Mouse (Mus musculus) MEL (cell line): Measurements from ENCODE around the gene Btg2. TPM values are rescaled to one million over a fixed set of nuclear protein-coding genes. Genes with fewer than 3 reads are reported as not detected.

ENCODE experiments used
- DNase-seq: peaks from one replicate; pipeline ENCODE4 v3.0.0; 2011; ENCODE audit warnings: low read depth, low spot score
- H3K27ac ChIP-seq: 2 replicates; pipeline ENCODE4 v1.5.1; 2012; ENCODE audit warnings: low read depth, mild to moderate bottlenecking, control low read depth, low read length, moderate library complexity; ENCODE audit not compliant: control insufficient read depth
- H3K27me3 ChIP-seq, 2 experiments: fragments of 150-350 bp in 1 of 2; sonication (generic) in 1 of 2; 2 replicates each; pipeline ENCODE4 v1.6.1; 2012; ENCODE audit warnings: low read length in 2 of 2, mild to moderate bottlenecking in 2 of 2, improper control_type of control experiment in 1 of 2, moderate library complexity in 1 of 2; ENCODE audit not compliant: insufficient read depth in 2 of 2, control insufficient read depth in 1 of 2
- H3K36me3 ChIP-seq, 2 experiments: 2 replicates each; pipeline ENCODE4 v1.6.1; 2012 to 2014; ENCODE audit warnings: low read length in 2 of 2, improper control_type of control experiment in 1 of 2, inconsistent platforms in 1 of 2, mild to moderate bottlenecking in 1 of 2; ENCODE audit not compliant: insufficient read depth in 2 of 2, control insufficient read depth in 1 of 2
- H3K4me1 ChIP-seq, 2 experiments: fragments of 150-350 bp in 1 of 2; sonication (generic) in 1 of 2; 2 replicates each; pipeline ENCODE4 v1.6.1; 2012; ENCODE audit warnings: low read length in 2 of 2, improper control_type of control experiment in 1 of 2, mild to moderate bottlenecking in 1 of 2; ENCODE audit not compliant: insufficient read depth in 2 of 2, control insufficient read depth in 1 of 2
- H3K4me3 ChIP-seq, 2 experiments: fragments of 150-350 bp in 1 of 2; sonication (generic) in 1 of 2; 2 replicates each; pipeline ENCODE4 v1.5.1; 2012; ENCODE audit warnings: low read depth in 2 of 2, low read length in 2 of 2, mild to moderate bottlenecking in 2 of 2, moderate library complexity in 2 of 2, control low read depth in 1 of 2, improper control_type of control experiment in 1 of 2; ENCODE audit not compliant: control insufficient read depth in 1 of 2, insufficient read depth in 1 of 2
- H3K79me2 ChIP-seq: 2 replicates; pipeline ENCODE4 v1.6.1; 2012; ENCODE audit warnings: mild to moderate bottlenecking, low read length, moderate library complexity; ENCODE audit not compliant: control insufficient read depth, poor library complexity, insufficient read depth
- H3K9ac ChIP-seq: 2 replicates; pipeline ENCODE4 v1.6.1; 2012; ENCODE audit warnings: low read depth, mild to moderate bottlenecking, control low read depth, low read length, moderate library complexity; ENCODE audit not compliant: control insufficient read depth, poor library complexity, severe bottlenecking
- H3K9me3 ChIP-seq: fragments of 150-350 bp; sonication (generic); replicated peaks from 2 replicates; pipeline ENCODE4 v1.6.1; 2012; ENCODE audit warnings: mild to moderate bottlenecking, low read length, improper control_type of control experiment, moderate library complexity; ENCODE audit not compliant: insufficient read depth
- CHD2 ChIP-seq: IDR thresholded peaks from 2 replicates; pipeline ENCODE4 v1.6.1; 2011; ENCODE audit warnings: low read length, improper control_type of control experiment
- CTCF ChIP-seq, 3 experiments: IDR thresholded peaks in 2 of 3; conservative IDR thresholded peaks in 1 of 3; 2 replicates each; pipeline ENCODE4 v1.5.1; 2011 to 2012; ENCODE audit warnings: low read length in 3 of 3, low read depth in 2 of 3, mild to moderate bottlenecking in 2 of 3, improper control_type of control experiment in 1 of 3, inconsistent platforms in 1 of 3, mixed read lengths in 1 of 3, moderate library complexity in 1 of 3; ENCODE audit not compliant: control insufficient read depth in 1 of 3, insufficient read depth in 1 of 3, poor library complexity in 1 of 3, severe bottlenecking in 1 of 3
- EP300 ChIP-seq, 2 experiments: IDR thresholded peaks; 2 replicates each; pipeline ENCODE4 v1.6.1; 2011; ENCODE audit warnings: improper control_type of control experiment in 2 of 2, low read length in 2 of 2, low read depth in 1 of 2, mild to moderate bottlenecking in 1 of 2
- ETS1 ChIP-seq: IDR thresholded peaks from 2 replicates; pipeline ENCODE4 v1.6.1; 2012; ENCODE audit warnings: low read depth, mild to moderate bottlenecking, inconsistent platforms, low read length, improper control_type of control experiment, moderate library complexity
- MAFK ChIP-seq: IDR thresholded peaks from 2 replicates; pipeline ENCODE4 v1.6.1; 2011; ENCODE audit warnings: low read depth, mild to moderate bottlenecking, low read length, improper control_type of control experiment, borderline replicate concordance
- MAX ChIP-seq: IDR thresholded peaks from 2 replicates; pipeline ENCODE4 v1.6.1; 2011; ENCODE audit warnings: low read length, improper control_type of control experiment
- MAZ ChIP-seq: IDR thresholded peaks from 2 replicates; pipeline ENCODE4 v1.6.1; 2012; ENCODE audit warnings: low read depth, mild to moderate bottlenecking, inconsistent platforms, low read length, improper control_type of control experiment
- MXI1 ChIP-seq: IDR thresholded peaks from 2 replicates; pipeline ENCODE4 v1.6.1; 2011; ENCODE audit warnings: mild to moderate bottlenecking, low read depth, low read length, improper control_type of control experiment
- MYC ChIP-seq: IDR thresholded peaks from 2 replicates; pipeline ENCODE4 v1.6.1; 2011; ENCODE audit warnings: low read depth, mild to moderate bottlenecking, low read length, improper control_type of control experiment, moderate library complexity
- POLR2A ChIP-seq, 2 experiments: IDR thresholded peaks; 2 replicates each; pipeline ENCODE4 v1.6.1; 2011 to 2012; ENCODE audit warnings: low read length in 2 of 2, mild to moderate bottlenecking in 2 of 2, control low read depth in 1 of 2, improper control_type of control experiment in 1 of 2, low read depth in 1 of 2, moderate library complexity in 1 of 2; ENCODE audit not compliant: control insufficient read depth in 1 of 2, insufficient read depth in 1 of 2, poor library complexity in 1 of 2
- POLR2AphosphoS2 ChIP-seq: IDR thresholded peaks from 2 replicates; pipeline ENCODE4 v1.6.1; 2011; ENCODE audit warnings: low read length, improper control_type of control experiment
- RAD21 ChIP-seq: IDR thresholded peaks from 2 replicates; pipeline ENCODE4 v1.6.1; 2011; ENCODE audit warnings: mild to moderate bottlenecking, low read depth, low read length, improper control_type of control experiment
- TAL1 ChIP-seq: IDR thresholded peaks from 2 replicates; pipeline ENCODE4 v1.6.1; 2012; ENCODE audit warnings: mild to moderate bottlenecking, inconsistent platforms, low read length, moderate library complexity, mixed read lengths
- TBP ChIP-seq: IDR thresholded peaks from 2 replicates; pipeline ENCODE4 v1.8.0; 2011; ENCODE audit warnings: low read depth, low read length, improper control_type of control experiment
- UBTF ChIP-seq: IDR thresholded peaks from 2 replicates; pipeline ENCODE4 v1.6.1; 2012; ENCODE audit warnings: low read depth, mild to moderate bottlenecking, inconsistent platforms, low read length, improper control_type of control experiment, moderate library complexity, borderline replicate concordance; ENCODE audit not compliant: insufficient read depth
- USF1 ChIP-seq: IDR thresholded peaks from 2 replicates; pipeline ENCODE4 v1.6.1; 2014; ENCODE audit warnings: low read depth, mild to moderate bottlenecking, inconsistent platforms, low read length, improper control_type of control experiment, moderate library complexity
- USF2 ChIP-seq, 2 experiments: IDR thresholded peaks; 2 replicates each; pipeline ENCODE4 v1.6.1; 2011 to 2012; ENCODE audit warnings: improper control_type of control experiment in 2 of 2, low read length in 2 of 2, borderline replicate concordance in 1 of 2, inconsistent platforms in 1 of 2, low read depth in 1 of 2, mild to moderate bottlenecking in 1 of 2; ENCODE audit not compliant: insufficient read depth in 1 of 2
- ZC3H11A ChIP-seq: IDR thresholded peaks from 2 replicates; pipeline ENCODE4 v1.6.1; 2012; ENCODE audit warnings: low read depth, mild to moderate bottlenecking, inconsistent platforms, low read length, improper control_type of control experiment
- ZKSCAN1 ChIP-seq: IDR thresholded peaks from 2 replicates; pipeline ENCODE4 v1.6.1; 2012; ENCODE audit warnings: low read depth, mild to moderate bottlenecking, inconsistent platforms, low read length, improper control_type of control experiment, moderate library complexity
- ZMIZ1 ChIP-seq: IDR thresholded peaks from 2 replicates; pipeline ENCODE4 v1.6.1; 2012; ENCODE audit warnings: low read depth, mild to moderate bottlenecking, inconsistent platforms, low read length, improper control_type of control experiment, moderate library complexity
- polyA plus RNA-seq, 2 experiments: library from polyadenylated mRNA; stranded (reverse) in 1 of 2; unstranded in 1 of 2; fragments of >175 nt in 1 of 2; fragments of >200 nt in 1 of 2; gene quantifications; 2 replicates each; pipeline versions ENCODE4 v1.2.1 to v1.2.4; 2012; ENCODE audit warnings: low replicate concordance in 2 of 2, low read depth in 1 of 2; ENCODE audit not compliant: insufficient read length in 2 of 2, insufficient read depth in 1 of 2, missing spikeins in 1 of 2
- total RNA-seq: library from RNA; depleted of rRNA; stranded (reverse); fragments of 300-350 nt; gene quantifications from 2 replicates; pipeline ENCODE4 v1.2.3, GENCODE M21; 2012

The Btg2 gene
- total and polyA plus RNA-seq, 3 experiments: 2.1 to 3.6 TPM; not detected in 1

DNA sequence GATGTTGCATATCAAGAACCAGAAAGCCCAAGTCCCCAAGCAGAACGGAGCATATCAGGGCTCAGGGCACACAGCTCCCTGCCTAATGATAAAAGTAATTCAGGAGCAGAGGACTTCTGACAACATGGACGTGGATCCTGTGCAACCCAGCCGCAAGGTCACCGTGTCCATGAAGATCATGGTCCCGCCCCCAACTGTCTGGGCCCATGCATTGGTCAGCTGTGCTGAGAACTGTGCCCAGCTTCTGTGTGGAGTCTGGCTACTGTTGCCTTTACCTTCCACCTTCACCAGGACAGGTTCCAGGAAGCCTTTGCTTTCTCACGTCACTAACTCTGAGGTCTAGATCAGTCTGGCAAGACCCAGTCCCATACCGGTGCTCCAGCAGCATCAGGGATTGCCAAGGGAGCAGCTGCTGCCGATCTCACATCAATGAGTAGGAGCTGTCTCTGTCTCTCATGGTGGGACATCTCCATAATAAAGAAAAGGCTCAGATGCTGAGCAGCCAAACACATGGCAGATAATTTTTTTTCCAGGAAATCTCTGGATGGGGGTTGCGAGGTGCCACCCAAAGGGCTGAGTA, 23.2 kb downstream of the Btg2 start:
- peaks cover 11 to 15% of the 10 kb centered on the region in 2 experiments for H3K4me1 ChIP-seq
- DNase-seq: no peak
- no peak overlapping the region for H3K27ac ChIP-seq
- no peaks in the 10 kb centered on the region for H3K9me3 ChIP-seq
- H3K27me3 ChIP-seq: peaks cover 0 to 4% of the 10 kb centered on the region in 2 experiments; a peak in 2 of 4 replicates
- H3K4me3 ChIP-seq: no peak overlapping the region
- no peaks in the 10 kb centered on the region; the same call in 1 of the 2 replicates for H3K79me2 ChIP-seq
- H3K9ac ChIP-seq: no peak overlapping the region
- H3K36me3 ChIP-seq: peaks cover 0 to 9% of the 10 kb centered on the region in 2 experiments; a peak in 2 of 4 replicates
- no peak for TF ChIP-seq MAFK
- TF ChIP-seq ETS1: no peak
- TF ChIP-seq MYC: no peak
- TF ChIP-seq TBP: no peak
- TF ChIP-seq ZMIZ1: no peak
- no peak for TF ChIP-seq RAD21
- TF ChIP-seq POLR2A (IDR thresholded peaks at IDR 0.05; ENCODE audit: control insufficient read depth in 1 of 2, insufficient read depth in 1 of 2, low read depth in 1 of 2, low read length in 2 of 2, poor library complexity in 1 of 2): no peak
- no peak for TF ChIP-seq USF2 (IDR thresholded peaks at IDR 0.05; ENCODE audit: borderline replicate concordance in 1 of 2, insufficient read depth in 1 of 2, low read depth in 1 of 2, low read length in 2 of 2)
- no peak for TF ChIP-seq CHD2
- no peak for TF ChIP-seq UBTF
- no peak for TF ChIP-seq EP300 (IDR thresholded peaks at IDR 0.05; ENCODE audit: low read depth in 1 of 2, low read length in 2 of 2)
- TF ChIP-seq USF1: no peak
- no peak for TF ChIP-seq ZC3H11A
- TF ChIP-seq TAL1: no peak
- no peak for TF ChIP-seq MAX
- TF ChIP-seq POLR2AphosphoS2: no peak
- TF ChIP-seq MAZ: no peak
- TF ChIP-seq, all 39 proteins: peak for 0

DNA sequence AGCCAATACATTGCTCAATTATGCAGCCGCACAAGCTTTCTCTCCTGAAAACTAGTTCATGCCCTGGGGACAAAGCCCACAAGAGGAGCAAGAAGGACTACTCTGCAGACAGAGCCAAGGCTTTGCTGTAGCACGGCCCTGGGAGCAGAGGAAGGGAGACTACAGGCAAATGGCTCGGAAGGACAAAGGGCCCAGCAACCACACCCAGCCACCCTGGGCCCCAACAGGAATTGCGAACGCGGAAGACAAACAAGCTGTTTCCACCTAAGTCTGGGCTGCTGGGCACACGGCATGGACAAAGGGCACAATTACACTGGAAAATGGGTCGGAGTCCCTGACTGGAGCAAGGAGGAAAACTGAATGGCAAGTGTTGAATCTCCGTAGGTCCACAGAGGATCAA, 23.9 kb downstream of the Btg2 start:
- Histone ChIP-seq H3K27me3 (peaks cover 0 to 5% of the 10 kb centered on the region in 2 experiments; a peak in 2 of 4 replicates), H3K9me3 (no peaks in the 10 kb centered on the region), H3K27ac (no peak overlapping the region)
- TF ChIP-seq ZKSCAN1: no peak
- no peak for TF ChIP-seq CTCF (IDR thresholded peaks at IDR 0.05 in 2 of 3, conservative IDR thresholded peaks at IDR 0.05 in 1 of 3; ENCODE audit: control insufficient read depth in 1 of 3, insufficient read depth in 1 of 3, low read depth in 2 of 3, low read length in 3 of 3, poor library complexity in 1 of 3, severe bottlenecking in 1 of 3)
- TF ChIP-seq USF1: no peak
- no peak for TF ChIP-seq MXI1
- TF ChIP-seq, all 39 proteins: peak for 0
- Histone ChIP-seq H3K4me1 (peaks cover 9% of the 10 kb centered on the region in 2 experiments), H3K9ac (no peak overlapping the region), H3K4me3 (no peak overlapping the region), H3K36me3 (peaks cover 0 to 3% of the 10 kb centered on the region in 2 experiments; a peak in 2 of 4 replicates), H3K79me2 (no peaks in the 10 kb centered on the region)
- DNase-seq: no peak
